Mouse (Mus musculus) midbrain, postnatal 0 days (tissue): ENCODE results near the gene Rac1. TPM values are rescaled to one million over a fixed set of nuclear protein-coding genes. Genes with fewer than 3 reads are reported as not detected.

Source experiments
- ATAC-seq: fragments of 200-750 bp; cut with Nextera tagmentation; 2 replicates; pipeline ENCODE4 v1.8.0; 2017; ENCODE audit warnings: moderate number of reproducible peaks, mild to moderate bottlenecking, moderate TSS enrichment, moderate library complexity; ENCODE audit not compliant: low FRiP score
- DNase-seq: peaks from one replicate; pipeline ENCODE4 v3.0.0-alpha.2; 2015; ENCODE audit warnings: low spot score
- H3K27ac ChIP-seq: fragments of 300-500 bp; sonication (generic); 2 replicates; pipeline ENCODE4 v1.5.1; 2014; ENCODE audit warnings: low read depth, mild to moderate bottlenecking, low read length, mixed read lengths
- H3K27me3 ChIP-seq: fragments of 300-500 bp; sonication (generic); 2 replicates; pipeline ENCODE4 v1.6.1; 2014; ENCODE audit warnings: low read length, control low read depth, mixed read lengths; ENCODE audit not compliant: insufficient read depth
- H3K36me3 ChIP-seq: fragments of 300-500 bp; sonication (generic); 2 replicates; pipeline ENCODE4 v1.6.1; 2014; ENCODE audit warnings: low read length, control low read depth, mixed read lengths; ENCODE audit not compliant: insufficient read depth
- H3K4me1 ChIP-seq: fragments of 300-500 bp; sonication (generic); 2 replicates; pipeline ENCODE4 v1.6.1; 2014; ENCODE audit warnings: mild to moderate bottlenecking, control low read depth, antibody characterized with exemption, low read length, mixed read lengths; ENCODE audit not compliant: insufficient read depth
- H3K4me2 ChIP-seq: fragments of 300-500 bp; sonication (generic); 2 replicates; pipeline ENCODE4 v1.6.1; 2014; ENCODE audit warnings: low read depth, mild to moderate bottlenecking, low read length, mixed read lengths; ENCODE audit not compliant: poor library complexity, severe bottlenecking
- H3K4me3 ChIP-seq: fragments of 300-500 bp; sonication (generic); 2 replicates; pipeline ENCODE4 v1.5.1; 2014; ENCODE audit warnings: low read depth, mild to moderate bottlenecking, low read length, moderate library complexity
- H3K9ac ChIP-seq: fragments of 300-500 bp; sonication (generic); replicated peaks from 2 replicates; pipeline ENCODE4 v1.6.1; 2014; ENCODE audit warnings: mild to moderate bottlenecking, low read length, moderate library complexity, mixed read lengths; ENCODE audit not compliant: poor library complexity, severe bottlenecking
- H3K9me3 ChIP-seq: fragments of 300-500 bp; sonication (generic); 2 replicates; pipeline ENCODE4 v1.6.1; 2016; ENCODE audit warnings: low read length, control low read depth
- CTCF ChIP-seq: IDR thresholded peaks from 2 replicates; pipeline ENCODE4 v1.5.1; 2016; ENCODE audit warnings: antibody characterized with exemption, mild to moderate bottlenecking
- WGBS: fragments of 180-500 bp; shearing (Covaris S2); extraction: QIAGEN DNeasy Blood & Tissue Kit; methylation state at CpG from one replicate; pipeline ENCODE4 v1.1.7; 2014; 5-methylcytosine and 5-hydroxymethylcytosine counted together
- polyA plus RNA-seq: library from polyadenylated mRNA; unstranded; fragments of >200 nt; fragmentation: Nextera tagmentation; extraction: Ambion mirVana; gene quantifications from 2 replicates; pipeline ENCODE4 v1.2.1, GENCODE M21; 2015
- total RNA-seq: library from RNA; depleted of rRNA; stranded (reverse); fragments of >200 nt; gene quantifications from 2 replicates; pipeline ENCODE4 v1.2.3, GENCODE M21; 2014

Rac1 gene
- total and polyA plus RNA-seq, 2 experiments from 2014 or later: 194 to 451 TPM

- no peaks in the 10 kb centered on the region for H3K9me3 ChIP-seq
- H3K36me3 ChIP-seq: peaks cover 29% of the 10 kb centered on the region; the same call in 1 of the 2 replicates
- no peak overlapping the region for H3K27ac ChIP-seq
- H3K4me2 ChIP-seq: no peak overlapping the region
- ATAC-seq (no peak), DNase-seq (no peak)
- 82% methylated on average over 3 of the region's 3 CpGs for WGBS
- no peaks in the 10 kb centered on the region for H3K27me3 ChIP-seq
- TF ChIP-seq CTCF: peak; percentile 52
- no peak overlapping the region for H3K9ac ChIP-seq
- no peaks in the 10 kb centered on the region for H3K4me1 ChIP-seq
- H3K4me3 ChIP-seq: no peak overlapping the region
These were observed 30.4 kb downstream of the Rac1 start for GRCm38 (mm10) chr5:143497451-143497850.

GRCm38 (mm10) chr5:143495708-143496107 lies 32.1 kb downstream of the Rac1 start:
- Histone ChIP-seq H3K9ac (no peak overlapping the region), H3K27me3 (no peaks in the 10 kb centered on the region), H3K4me2 (no peak overlapping the region), H3K4me3 (no peak overlapping the region), H3K4me1 (no peaks in the 10 kb centered on the region), H3K9me3 (no peaks in the 10 kb centered on the region), H3K36me3 (peaks cover 21% of the 10 kb centered on the region; the same call in 1 of the 2 replicates), H3K27ac (no peak overlapping the region)
- no peak for TF ChIP-seq CTCF
- no peak for DNase-seq
- no peak for ATAC-seq
- WGBS: 89% methylated on average over 6 of the region's 6 CpGs

GRCm38 (mm10) chr5:143493163-143493562 lies 34.7 kb downstream of the Rac1 start:
- 90% methylated on average over 10 of the region's 10 CpGs for WGBS
- peaks cover 32% of the 10 kb centered on the region for H3K36me3 ChIP-seq

GRCm38 (mm10) chr5:143491736-143492135 lies 36.1 kb downstream of the Rac1 start:
- DNase-seq (no peak), ATAC-seq (no peak)
- 92% methylated on average over 4 of the region's 4 CpGs for WGBS
- no peaks in the 10 kb centered on the region for H3K4me1 ChIP-seq
- H3K9me3 ChIP-seq: no peaks in the 10 kb centered on the region
- no peak overlapping the region for H3K9ac ChIP-seq
- H3K4me2 ChIP-seq: no peak overlapping the region
- no peak overlapping the region for H3K27ac ChIP-seq
- H3K36me3 ChIP-seq: peaks cover 45% of the 10 kb centered on the region
- no peaks in the 10 kb centered on the region for H3K27me3 ChIP-seq
- peak; percentile 30 for TF ChIP-seq CTCF
- no peak overlapping the region for H3K4me3 ChIP-seq

More at GRCm38 (mm10) chr5:143493163-143493562, 34.7 kb downstream of the Rac1 start:
- Histone ChIP-seq H3K4me3 (no peak overlapping the region), H3K27ac (no peak overlapping the region), H3K27me3 (no peaks in the 10 kb centered on the region), H3K9ac (no peak overlapping the region), H3K4me2 (no peak overlapping the region), H3K4me1 (no peaks in the 10 kb centered on the region), H3K9me3 (no peaks in the 10 kb centered on the region)
- no peak for ATAC-seq
- DNase-seq: no peak
- TF ChIP-seq CTCF: no peak

GRCm38 (mm10) chr5:143489749-143490342 lies 38.0 kb downstream of the Rac1 start:
- Histone ChIP-seq H3K27ac (no peak overlapping the region), H3K36me3 (peaks cover 48% of the 10 kb centered on the region), H3K4me1 (no peaks in the 10 kb centered on the region), H3K27me3 (no peaks in the 10 kb centered on the region), H3K4me3 (no peak overlapping the region), H3K4me2 (no peak overlapping the region), H3K9ac (no peak overlapping the region), H3K9me3 (no peaks in the 10 kb centered on the region)
- 87% methylated on average over 14 of the region's 14 CpGs for WGBS
- ATAC-seq: no peak
- TF ChIP-seq CTCF: no peak
- no peak for DNase-seq

- Histone ChIP-seq H3K9ac (no peak overlapping the region), H3K4me2 (no peak overlapping the region), H3K27ac (no peak overlapping the region), H3K9me3 (no peaks in the 10 kb centered on the region), H3K4me3 (no peak overlapping the region), H3K36me3 (peaks cover 51% of the 10 kb centered on the region), H3K4me1 (no peaks in the 10 kb centered on the region), H3K27me3 (no peaks in the 10 kb centered on the region)
- no peak for ATAC-seq
- DNase-seq: no peak
- 95% methylated on average over 5 of the region's 5 CpGs for WGBS
- no peak for TF ChIP-seq CTCF
These were observed 39.8 kb downstream of the Rac1 start for GRCm38 (mm10) chr5:143487998-143488397.
